Mouse (Mus musculus) midbrain, embryonic 11.5 days (tissue): Measurements from ENCODE around the gene Mcfd2. TPM values are rescaled to one million over a fixed set of nuclear protein-coding genes. Genes with fewer than 3 reads are reported as not detected.
"Not testable (repeated sequence)": the region's sequence is repeated elsewhere in the genome, so short reads cannot be mapped to it uniquely, and the experiment has no call there.

ENCODE experiments used
- ATAC-seq: fragments of 200-750 bp; cut with Nextera tagmentation; 2 replicates; pipeline ENCODE4 v1.8.0; 2017; ENCODE audit warnings: moderate TSS enrichment, moderate library complexity; ENCODE audit not compliant: low FRiP score
- DNase-seq: peaks from one replicate; pipeline ENCODE4 v3.0.0; 2015; ENCODE audit warnings: low spot score; ENCODE audit errors: missing footprints
- H3K27ac ChIP-seq: fragments of 300-500 bp; sonication (generic); 2 replicates; pipeline ENCODE4 v1.5.1; 2014; ENCODE audit warnings: low read depth, low read length
- H3K27me3 ChIP-seq: fragments of 300-500 bp; sonication (generic); 2 replicates; pipeline ENCODE4 v1.6.1; 2014; ENCODE audit warnings: mild to moderate bottlenecking, low read length, moderate library complexity, mixed read lengths; ENCODE audit not compliant: control insufficient read depth, insufficient read depth
- H3K36me3 ChIP-seq: fragments of 300-500 bp; sonication (generic); 2 replicates; pipeline ENCODE4 v1.6.1; 2014; ENCODE audit warnings: mild to moderate bottlenecking, low read length, moderate library complexity, mixed read lengths; ENCODE audit not compliant: control insufficient read depth, insufficient read depth
- H3K4me1 ChIP-seq: fragments of 300-500 bp; sonication (generic); 2 replicates; pipeline ENCODE4 v1.6.1; 2014; ENCODE audit warnings: low read length; ENCODE audit not compliant: control insufficient read depth, insufficient read depth
- H3K4me2 ChIP-seq: fragments of 300-500 bp; sonication (generic); 2 replicates; pipeline ENCODE4 v1.6.1; 2014; ENCODE audit warnings: mild to moderate bottlenecking, moderate library complexity
- H3K4me3 ChIP-seq: fragments of 300-500 bp; sonication (generic); 2 replicates; pipeline ENCODE4 v1.5.1; 2014; ENCODE audit warnings: low read depth, low read length
- H3K9ac ChIP-seq: fragments of 300-500 bp; sonication (generic); 2 replicates; pipeline ENCODE4 v1.6.1; 2014; ENCODE audit warnings: low read length
- H3K9me3 ChIP-seq: fragments of 300-500 bp; sonication (generic); 2 replicates; pipeline ENCODE4 v1.6.1; 2016; ENCODE audit warnings: low read length; ENCODE audit not compliant: control insufficient read depth
- WGBS: fragments of 180-500 bp; shearing (Covaris S2); extraction: QIAGEN DNeasy Blood & Tissue Kit; methylation state at CpG from one replicate; pipeline ENCODE4 v1.1.7; 2014; 5-methylcytosine and 5-hydroxymethylcytosine counted together
- polyA plus RNA-seq: library from polyadenylated mRNA; unstranded; fragments of >200 nt; fragmentation: Nextera tagmentation; extraction: Ambion mirVana; gene quantifications from 2 replicates; pipeline ENCODE4 v1.2.1, GENCODE M21; 2014

The Mcfd2 gene
- polyA plus RNA-seq, 1 experiment from 2014 or later, result 72.9 TPM

- 83% methylated on average over 8 of the region's 8 CpGs for WGBS
- H3K4me2 ChIP-seq, result no peak overlapping the region
- H3K36me3 ChIP-seq, result no peaks in the 10 kb centered on the region
- ATAC-seq (no peak), DNase-seq (no peak)
- no peaks in the 10 kb centered on the region for H3K9me3 ChIP-seq
- no peaks in the 10 kb centered on the region for H3K4me1 ChIP-seq
- H3K27ac ChIP-seq, result no peak overlapping the region
- H3K9ac ChIP-seq, result no peak overlapping the region
- H3K27me3 ChIP-seq, result no peaks in the 10 kb centered on the region
- H3K4me3 ChIP-seq, result no peak overlapping the region
These were observed 41.0 kb upstream of the Mcfd2 start for GRCm38 (mm10) chr17:87306746-87307145.

DNA sequence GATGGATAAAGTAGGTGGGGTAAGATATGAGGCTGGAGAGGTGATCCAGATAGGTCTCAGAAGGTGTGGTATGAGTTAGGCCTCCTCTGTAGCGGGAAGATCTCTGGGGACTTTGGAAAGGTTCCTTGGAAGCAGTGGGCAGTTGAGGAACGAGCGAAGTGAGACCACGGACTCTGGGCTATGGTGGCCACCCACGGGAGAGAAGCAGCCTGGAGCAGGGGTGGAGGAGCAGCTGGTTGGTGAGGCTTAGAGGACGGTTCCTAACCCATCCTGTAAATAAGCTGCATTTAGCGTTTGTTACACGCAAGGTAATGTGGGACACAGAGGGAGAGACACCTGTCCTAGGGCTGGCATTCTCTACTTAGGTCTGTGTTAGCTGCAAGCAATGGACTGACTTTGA lies 39.3 kb upstream of the Mcfd2 start:
- 88% methylated on average over 8 of the region's 8 CpGs for WGBS
- H3K4me2 ChIP-seq, result no peak overlapping the region
- ATAC-seq (no peak), DNase-seq (no peak)
- H3K27ac ChIP-seq, result no peak overlapping the region
- H3K4me1 ChIP-seq, result no peaks in the 10 kb centered on the region
- no peak overlapping the region for H3K9ac ChIP-seq
- no peaks in the 10 kb centered on the region for H3K36me3 ChIP-seq
- H3K27me3 ChIP-seq, result no peaks in the 10 kb centered on the region
- H3K4me3 ChIP-seq, result no peak overlapping the region
- no peaks in the 10 kb centered on the region for H3K9me3 ChIP-seq

DNA sequence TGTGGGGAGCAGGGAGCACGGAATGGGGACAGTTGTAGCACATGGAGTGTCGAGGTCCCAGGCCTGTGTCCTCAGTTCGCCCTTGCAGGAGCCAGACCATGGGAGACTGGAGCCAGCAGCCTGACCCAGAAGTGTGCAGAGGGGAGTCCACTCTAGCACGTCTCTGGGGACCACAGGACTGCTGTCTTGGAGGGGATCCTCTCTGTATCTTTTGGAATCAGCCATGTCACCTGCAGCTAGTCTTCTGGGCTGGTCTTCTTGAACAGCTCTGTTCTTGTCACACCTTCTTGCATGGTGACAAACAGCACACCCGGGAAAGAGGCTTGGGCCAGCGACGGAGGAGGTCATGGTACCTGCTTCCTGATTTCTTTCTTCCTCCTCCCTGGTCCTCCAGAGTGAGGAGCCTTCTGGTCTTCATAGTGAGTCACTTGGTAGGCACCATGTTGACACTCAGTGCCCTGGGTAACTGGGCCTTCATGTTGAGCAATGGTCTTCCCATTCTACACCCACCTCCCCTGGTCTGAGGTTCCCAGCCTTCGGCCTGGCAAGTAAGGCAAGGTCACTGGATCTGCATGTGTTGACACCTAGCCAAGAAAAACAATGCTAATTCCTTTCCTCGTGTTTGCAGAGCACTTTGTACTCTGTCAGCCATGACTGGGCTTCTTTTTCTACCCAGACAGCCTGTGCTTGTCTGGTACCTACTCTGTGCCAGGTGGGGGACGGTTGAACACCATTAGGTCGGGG lies 38.6 kb upstream of the Mcfd2 start:
- H3K9ac ChIP-seq, result no peak overlapping the region
- H3K27me3 ChIP-seq, result no peaks in the 10 kb centered on the region
- no peak overlapping the region for H3K4me2 ChIP-seq
- DNase-seq, result no peak
- H3K9me3 ChIP-seq, result no peaks in the 10 kb centered on the region
- H3K4me1 ChIP-seq, result no peaks in the 10 kb centered on the region
- no peak overlapping the region for H3K27ac ChIP-seq
- H3K4me3 ChIP-seq, result no peak overlapping the region
- 82% methylated on average over 11 of the region's 11 CpGs for WGBS
- no peaks in the 10 kb centered on the region for H3K36me3 ChIP-seq
- ATAC-seq, result no peak

DNA sequence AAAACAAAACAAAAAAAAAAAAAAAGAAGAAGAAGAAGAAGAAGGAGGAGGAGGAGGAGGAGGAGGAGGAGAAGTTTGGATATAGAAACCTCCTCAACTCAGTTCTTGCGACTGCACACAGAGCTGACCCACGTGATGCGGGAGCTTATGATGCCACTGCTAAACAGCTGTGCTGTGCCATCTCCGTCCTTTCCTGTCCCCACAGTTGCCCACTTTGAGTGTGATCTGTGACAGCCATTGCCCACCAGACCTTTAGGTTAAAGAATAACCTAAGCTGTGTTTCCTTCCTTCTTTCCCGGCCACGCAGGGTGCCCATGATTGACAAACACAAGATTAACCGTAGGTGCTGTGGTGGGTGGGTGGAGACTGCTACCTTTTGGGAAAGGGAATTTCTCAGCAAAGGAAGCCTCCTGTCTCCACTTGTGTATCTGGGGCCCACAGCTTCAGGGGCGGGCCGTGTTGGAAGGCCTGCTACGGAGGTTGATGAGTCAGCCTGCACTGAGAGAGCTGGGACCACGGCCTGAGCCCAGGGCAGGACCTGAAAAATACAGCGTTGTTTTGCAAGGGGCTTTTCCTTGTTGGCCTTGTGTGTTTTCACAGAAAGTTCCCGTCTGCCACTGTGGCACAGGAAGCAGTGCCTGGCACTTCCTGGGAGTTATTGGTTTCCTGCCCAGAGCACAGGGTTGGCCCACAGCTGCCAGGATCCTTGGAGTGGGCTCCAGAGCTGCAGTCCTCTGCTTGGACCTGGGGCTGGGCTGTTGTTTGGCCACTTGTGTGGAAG lies 36.5 kb upstream of the Mcfd2 start:
- Histone ChIP-seq H3K9ac (no peak overlapping the region), H3K27ac (no peak overlapping the region), H3K27me3 (no peaks in the 10 kb centered on the region), H3K36me3 (no peaks in the 10 kb centered on the region), H3K4me3 (no peak overlapping the region), H3K4me2 (no peak overlapping the region), H3K4me1 (no peaks in the 10 kb centered on the region), H3K9me3 (no peaks in the 10 kb centered on the region)
- WGBS, result 85% methylated on average over 13 of the region's 13 CpGs
- no peak for ATAC-seq
- DNase-seq, result no peak

DNA sequence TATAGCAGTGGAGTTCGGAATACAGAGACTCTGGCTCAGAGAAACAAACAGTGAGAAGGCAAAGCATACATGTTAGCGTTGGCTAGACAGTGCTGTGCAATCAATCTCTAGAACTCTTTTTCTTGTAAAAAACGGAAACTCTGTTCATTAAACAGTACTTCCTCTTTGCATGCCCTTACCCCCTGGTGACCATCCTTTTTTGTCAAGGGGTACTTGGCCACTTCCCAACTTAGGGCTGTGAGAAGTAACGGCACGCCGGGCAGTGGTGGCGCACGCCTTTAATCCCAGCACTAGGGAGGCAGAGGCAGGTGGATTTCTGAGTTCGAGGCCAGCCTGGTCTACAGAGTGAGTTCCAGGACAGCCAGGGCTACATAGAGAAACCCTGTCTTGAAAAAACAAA lies 35.9 kb upstream of the Mcfd2 start:
- not testable (repeated sequence) for H3K27me3 ChIP-seq, H3K4me1 ChIP-seq, H3K27ac ChIP-seq, ATAC-seq, H3K9me3 ChIP-seq, H3K36me3 ChIP-seq, DNase-seq, H3K4me3 ChIP-seq, H3K4me2 ChIP-seq, H3K9ac ChIP-seq
- WGBS, result 95% methylated on average over 9 of the region's 9 CpGs

DNA sequence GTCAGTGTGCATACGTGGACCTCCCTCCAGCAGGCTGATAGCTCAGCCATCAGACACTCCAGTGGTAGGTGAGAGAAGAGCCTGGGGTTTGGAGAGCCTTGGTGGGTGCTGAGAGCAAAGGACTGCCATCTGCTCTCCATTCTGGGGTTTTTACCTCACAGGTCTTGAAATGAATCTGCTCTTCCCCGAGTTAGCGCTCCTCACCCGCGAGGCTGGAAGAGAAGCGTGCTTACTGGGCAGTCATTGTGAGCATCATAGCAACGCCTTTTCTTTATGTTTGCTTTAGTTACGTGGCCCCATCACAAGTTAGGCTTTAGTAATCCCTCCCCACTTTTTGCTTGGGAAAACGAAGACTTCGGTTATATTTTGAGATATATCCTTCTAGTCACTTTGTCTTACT lies 34.6 kb upstream of the Mcfd2 start:
- Histone ChIP-seq H3K4me1 (no peaks in the 10 kb centered on the region), H3K27ac (no peak overlapping the region), H3K36me3 (no peaks in the 10 kb centered on the region), H3K9me3 (no peaks in the 10 kb centered on the region), H3K4me2 (no peak overlapping the region), H3K4me3 (no peak overlapping the region), H3K27me3 (no peaks in the 10 kb centered on the region), H3K9ac (no peak overlapping the region)
- DNase-seq, result no peak
- ATAC-seq, result no peak
- WGBS, result 87% methylated on average over 10 of the region's 10 CpGs

DNA sequence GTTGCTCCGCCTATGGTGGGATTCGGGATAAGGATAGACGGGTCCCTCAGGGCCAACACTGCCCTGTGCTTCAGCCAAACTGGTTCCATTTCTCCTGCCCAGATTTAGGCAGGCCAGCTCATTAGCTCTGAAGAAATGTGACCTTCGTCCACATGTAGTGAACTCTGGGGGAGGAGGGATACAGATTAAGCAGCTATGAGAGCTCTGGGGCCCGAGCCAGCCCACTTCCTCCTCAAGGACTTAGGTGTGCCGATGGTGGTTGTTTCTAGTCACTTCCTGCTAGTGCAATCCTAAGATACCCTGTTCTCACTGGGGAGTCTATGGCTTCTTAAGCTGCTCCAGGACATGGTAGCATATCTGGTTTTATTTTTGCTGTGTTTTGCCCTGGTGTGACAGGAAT lies 33.2 kb upstream of the Mcfd2 start:
- Histone ChIP-seq H3K4me1 (no peaks in the 10 kb centered on the region), H3K9me3 (no peaks in the 10 kb centered on the region), H3K36me3 (no peaks in the 10 kb centered on the region), H3K4me3 (no peak overlapping the region), H3K9ac (no peak overlapping the region), H3K27me3 (no peaks in the 10 kb centered on the region), H3K27ac (no peak overlapping the region), H3K4me2 (no peak overlapping the region)
- DNase-seq (no peak), ATAC-seq (no peak)
- 80% methylated on average over 6 of the region's 6 CpGs for WGBS

DNA sequence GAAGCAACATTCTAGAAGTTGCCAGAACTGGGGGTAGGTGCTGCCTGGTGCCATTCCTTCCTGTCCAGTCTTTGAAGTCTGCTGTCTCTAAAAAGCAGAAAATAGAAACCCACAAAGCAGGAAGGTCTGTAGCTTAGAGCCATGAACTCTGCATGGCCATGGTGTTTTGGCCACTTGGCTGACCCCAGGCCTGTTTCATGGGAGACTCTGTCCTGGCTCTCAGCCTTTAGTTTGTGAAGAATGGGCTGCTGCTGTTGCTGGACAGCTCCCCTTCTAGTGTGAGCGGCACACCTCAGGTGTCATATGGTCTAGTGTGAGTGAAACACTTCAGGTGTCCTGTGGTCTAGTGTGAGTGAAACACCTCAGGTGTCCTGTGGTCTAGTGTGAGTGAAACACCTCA lies 31.0 kb upstream of the Mcfd2 start:
- not testable (repeated sequence) for H3K4me1 ChIP-seq, H3K9me3 ChIP-seq, H3K27me3 ChIP-seq, H3K27ac ChIP-seq, H3K4me3 ChIP-seq, H3K36me3 ChIP-seq, DNase-seq, ATAC-seq, H3K9ac ChIP-seq, H3K4me2 ChIP-seq
- WGBS, result 83% methylated on average over 1 of the region's 1 CpGs

GRCm38 (mm10) chr17:87295738-87296137 lies 30.0 kb upstream of the Mcfd2 start:
- H3K4me2 ChIP-seq, result no peak overlapping the region
- no peak for DNase-seq
- no peaks in the 10 kb centered on the region for H3K9me3 ChIP-seq
- 80% methylated on average over 7 of the region's 7 CpGs for WGBS
- no peak overlapping the region for H3K4me3 ChIP-seq
- H3K36me3 ChIP-seq, result no peaks in the 10 kb centered on the region
- H3K4me1 ChIP-seq, result no peaks in the 10 kb centered on the region
- no peak overlapping the region for H3K9ac ChIP-seq
- no peak overlapping the region for H3K27ac ChIP-seq
- ATAC-seq, result no peak
- no peaks in the 10 kb centered on the region for H3K27me3 ChIP-seq
